Mouse (Mus musculus) heart, adult 2 months (tissue): ENCODE measurements at regions not wholly inside any gene's neighbourhood (a gene's known extent, or its start where the extent isn't known, plus 50 kb on each side); places are given as distances from the start of the nearest gene placed in this dataset.
A peak's percentile ranks its signal among the peaks of the same experiment; 100 is the strongest.

Experiments
- DNase-seq, 2 experiments: peaks; one replicate each; pipeline ENCODE4 v3.0.0; 2021
- H3K27ac ChIP-seq: fragments of 200-600 bp; 2 replicates; pipeline ENCODE4 v1.8.1; 2022
- H3K27me3 ChIP-seq: fragments of 200-500 bp; 2 replicates; pipeline ENCODE4 v1.6.1; 2012; ENCODE audit warnings: mild to moderate bottlenecking, low read length, inconsistent platforms, mixed read lengths; ENCODE audit not compliant: control insufficient read depth, insufficient read depth
- H3K36me3 ChIP-seq: fragments of 200-500 bp; 2 replicates; pipeline ENCODE4 v1.6.1; 2012; ENCODE audit warnings: low read length, inconsistent platforms; ENCODE audit not compliant: control insufficient read depth, insufficient read depth
- H3K4me1 ChIP-seq: fragments of 200-500 bp; 2 replicates; pipeline ENCODE4 v1.6.1; 2011; ENCODE audit warnings: low read length; ENCODE audit not compliant: control insufficient read depth, insufficient read depth
- H3K4me3 ChIP-seq: fragments of 200-600 bp; 2 replicates; pipeline ENCODE4 v1.8.1; 2022
- H3K79me2 ChIP-seq: fragments of 200-500 bp; replicated peaks from 2 replicates; pipeline ENCODE4 v1.6.1; 2012; ENCODE audit warnings: mild to moderate bottlenecking, inconsistent platforms, low read length, moderate library complexity, mixed read lengths; ENCODE audit not compliant: control insufficient read depth, insufficient read depth
- H3K9ac ChIP-seq: fragments of 200-500 bp; 2 replicates; pipeline ENCODE4 v1.6.1; 2012; ENCODE audit warnings: low read depth, mild to moderate bottlenecking, control low read depth, inconsistent platforms, low read length, mixed read lengths
- CTCF ChIP-seq: fragments of 200-600 bp; IDR thresholded peaks from 2 replicates; pipeline ENCODE4 v1.8.1; 2022; ENCODE audit warnings: antibody characterized with exemption, mild to moderate bottlenecking, moderate library complexity
- EP300 ChIP-seq: fragments of 200-500 bp; IDR thresholded peaks from 2 replicates; pipeline ENCODE4 v1.6.1; 2011; ENCODE audit warnings: low read depth, low read length, control low read depth; ENCODE audit not compliant: insufficient read depth
- POLR2A ChIP-seq: fragments of 200-500 bp; IDR thresholded peaks from 2 replicates; pipeline ENCODE4 v1.6.1; 2011; ENCODE audit warnings: mild to moderate bottlenecking, low read depth, low read length, control low read depth; ENCODE audit not compliant: insufficient read depth
- WGBS: fragments of 180-500 bp; shearing (Covaris S2); methylation state at CpG from one replicate; pipeline ENCODE4 v1.1.7; 2018; 5-methylcytosine and 5-hydroxymethylcytosine counted together
- intact Hi-C: fragments of 180-260 bp; cut with DNase I; formaldehyde crosslinking; loops from one replicate; pipeline ENCODE4 v1.15.1; 2025

GRCm38 (mm10) chr4:142574528-142574927, 335.3 kb upstream of the Kazn start:
- Histone ChIP-seq H3K4me1 (no peaks in the 10 kb centered on the region), H3K4me3 (no peak overlapping the region), H3K9ac (no peak overlapping the region), H3K36me3 (no peaks in the 10 kb centered on the region), H3K27ac (no peak overlapping the region), H3K79me2 (no peaks in the 10 kb centered on the region), H3K27me3 (no peaks in the 10 kb centered on the region; the same call in 1 of the 2 replicates)
- DNase-seq, result no peak
- TF ChIP-seq EP300 (no peak), POLR2A (no peak), CTCF (no peak)
- 79% methylated on average over 1 of the region's 1 CpGs for WGBS
- intact Hi-C loops, result no loop called here

- TF ChIP-seq CTCF (no peak), POLR2A (no peak), EP300 (no peak)
- intact Hi-C loops, result no loop called here
- H3K27ac ChIP-seq, result no peak overlapping the region
- no peaks in the 10 kb centered on the region for H3K4me1 ChIP-seq
- 61% methylated on average over 7 of the region's 7 CpGs for WGBS
- no peaks in the 10 kb centered on the region for H3K36me3 ChIP-seq
- no peak overlapping the region for H3K4me3 ChIP-seq
- H3K79me2 ChIP-seq, result no peaks in the 10 kb centered on the region
- DNase-seq, result no peak
- H3K9ac ChIP-seq, result no peak overlapping the region
- no peaks in the 10 kb centered on the region for H3K27me3 ChIP-seq
Observed at GRCm38 (mm10) chr4:142570712-142571111, 331.5 kb upstream of the Kazn start.

- TF ChIP-seq POLR2A (no peak), EP300 (no peak), CTCF (no peak)
- no peak for DNase-seq
- H3K9ac ChIP-seq, result no peak overlapping the region
- H3K27me3 ChIP-seq, result no peaks in the 10 kb centered on the region
- H3K36me3 ChIP-seq, result no peaks in the 10 kb centered on the region
- no peak overlapping the region for H3K4me3 ChIP-seq
- H3K79me2 ChIP-seq, result no peaks in the 10 kb centered on the region
- intact Hi-C loops, result no loop called here
- no peak overlapping the region for H3K27ac ChIP-seq
- H3K4me1 ChIP-seq, result no peaks in the 10 kb centered on the region
- 80% methylated on average over 6 of the region's 6 CpGs for WGBS
Observed at GRCm38 (mm10) chr4:142568556-142568955, 329.4 kb upstream of the Kazn start.

GRCm38 (mm10) chr4:142554716-142555115, 315.5 kb upstream of the Kazn start:
- intact Hi-C loops, result no loop called here
- no peaks in the 10 kb centered on the region for H3K36me3 ChIP-seq
- H3K4me1 ChIP-seq, result no peaks in the 10 kb centered on the region
- DNase-seq, result no peak
- H3K27me3 ChIP-seq, result no peaks in the 10 kb centered on the region
- no peak overlapping the region for H3K4me3 ChIP-seq
- no peaks in the 10 kb centered on the region for H3K79me2 ChIP-seq
- TF ChIP-seq POLR2A (no peak), EP300 (no peak), CTCF (no peak)
- no peak overlapping the region for H3K27ac ChIP-seq
- 37% methylated on average over 3 of the region's 3 CpGs for WGBS
- H3K9ac ChIP-seq, result no peak overlapping the region

- DNase-seq, result no peak
- Histone ChIP-seq H3K4me3 (no peak overlapping the region), H3K36me3 (no peaks in the 10 kb centered on the region), H3K4me1 (no peaks in the 10 kb centered on the region), H3K27me3 (no peaks in the 10 kb centered on the region), H3K27ac (no peak overlapping the region), H3K9ac (no peak overlapping the region), H3K79me2 (no peaks in the 10 kb centered on the region)
- TF ChIP-seq CTCF (no peak), POLR2A (no peak), EP300 (no peak)
- 80% methylated on average over 1 of the region's 1 CpGs for WGBS
- intact Hi-C loops, result no loop called here
Observed at GRCm38 (mm10) chr4:142545871-142546270, 306.7 kb upstream of the Kazn start.

GRCm38 (mm10) chr4:142545187-142545586, 306.0 kb upstream of the Kazn start:
- TF ChIP-seq CTCF (no peak), POLR2A (no peak), EP300 (no peak)
- H3K4me3 ChIP-seq, result no peak overlapping the region
- H3K27ac ChIP-seq, result no peak overlapping the region
- 57% methylated on average over 1 of the region's 1 CpGs for WGBS
- H3K4me1 ChIP-seq, result no peaks in the 10 kb centered on the region
- H3K36me3 ChIP-seq, result no peaks in the 10 kb centered on the region
- no peaks in the 10 kb centered on the region for H3K27me3 ChIP-seq
- H3K79me2 ChIP-seq, result no peaks in the 10 kb centered on the region
- intact Hi-C loops, result no loop called here
- no peak overlapping the region for H3K9ac ChIP-seq
- no peak for DNase-seq

- Histone ChIP-seq H3K79me2 (no peaks in the 10 kb centered on the region), H3K4me1 (no peaks in the 10 kb centered on the region), H3K27ac (no peak overlapping the region), H3K36me3 (no peaks in the 10 kb centered on the region), H3K9ac (no peak overlapping the region), H3K27me3 (no peaks in the 10 kb centered on the region), H3K4me3 (no peak overlapping the region)
- 61% methylated on average over 8 of the region's 8 CpGs for WGBS
- TF ChIP-seq CTCF (no peak), POLR2A (no peak)
- peak; percentile 18 to 25 for DNase-seq
- intact Hi-C loops, result no loop called here
Observed at GRCm38 (mm10) chr4:142544736-142545135, 305.5 kb upstream of the Kazn start.
